Mouse (Mus musculus): ENCODE results near the gene Luc7l. TPM values are rescaled to one million over a fixed set of nuclear protein-coding genes. Genes with fewer than 3 reads are reported as not detected.
A peak's percentile ranks its signal among the peaks of the same experiment; 100 is the strongest.

The Luc7l gene
- polyA plus RNA-seq, 2 experiments = 101 to 126 TPM

GRCm38 (mm10) chr17:26232863-26233262, 19.8 kb upstream of the Luc7l start:
- Histone ChIP-seq H3K9ac (ENCODE audit: low read depth, low read length, severe bottlenecking) (no peak overlapping the region), H3K4me1 (ENCODE audit: control insufficient read depth, insufficient read depth, low read length) (peaks cover 10% of the 10 kb centered on the region; the same call in 1 of the 2 replicates), H3K27ac (replicated peaks; ENCODE audit: low read depth, low read length) (no peak overlapping the region), H3K36me3 (ENCODE audit: control insufficient read depth, insufficient read depth, low read length) (no peaks in the 10 kb centered on the region), H3K4me3 (replicated peaks; ENCODE audit: low read length) (no peak overlapping the region), H3K4me2 (replicated peaks; ENCODE audit: low read depth, low read length, severe bottlenecking) (no peak overlapping the region), H3K9me3 (ENCODE audit: control insufficient read depth, low read length) (no peaks in the 10 kb centered on the region), H3K27me3 (ENCODE audit: control insufficient read depth, insufficient read depth, low read length) (no peaks in the 10 kb centered on the region)
- TF ChIP-seq POLR2A (IDR thresholded peaks at IDR 0.05; ENCODE audit: borderline replicate concordance, extremely low read depth, insufficient read depth, insufficient read length) = no peak
- DNase-seq (ENCODE audit: low spot score) (no peak), ATAC-seq (ENCODE audit: low FRiP score, low read depth) (no peak)
- WGBS = 72% methylated on average over 8 of the region's 8 CpGs

GRCm38 (mm10) chr17:26234386-26234785, 18.3 kb upstream of the Luc7l start:
- Histone ChIP-seq H3K27me3 (ENCODE audit: control insufficient read depth, insufficient read depth, low read length) (no peaks in the 10 kb centered on the region), H3K36me3 (ENCODE audit: control insufficient read depth, insufficient read depth, low read length) (no peaks in the 10 kb centered on the region), H3K9ac (ENCODE audit: low read depth, low read length, severe bottlenecking) (no peak overlapping the region), H3K4me2 (replicated peaks; ENCODE audit: low read depth, low read length, severe bottlenecking) (no peak overlapping the region), H3K4me1 (ENCODE audit: control insufficient read depth, insufficient read depth, low read length) (peaks cover 10% of the 10 kb centered on the region; the same call in 1 of the 2 replicates), H3K4me3 (replicated peaks; ENCODE audit: low read length) (no peak overlapping the region), H3K27ac (replicated peaks; ENCODE audit: low read depth, low read length) (no peak overlapping the region), H3K9me3 (ENCODE audit: control insufficient read depth, low read length) (no peaks in the 10 kb centered on the region)
- no peak for TF ChIP-seq POLR2A (IDR thresholded peaks at IDR 0.05; ENCODE audit: borderline replicate concordance, extremely low read depth, insufficient read depth, insufficient read length)
- 89% methylated on average over 8 of the region's 8 CpGs for WGBS
- no peak for ATAC-seq (ENCODE audit: low FRiP score, low read depth)
- no peak for DNase-seq (ENCODE audit: low spot score)

GRCm38 (mm10) chr17:26235077-26235815, 17.4 kb upstream of the Luc7l start:
- Histone ChIP-seq H3K36me3 (ENCODE audit: control insufficient read depth, insufficient read depth, low read length) (no peaks in the 10 kb centered on the region), H3K9me3 (ENCODE audit: control insufficient read depth, low read length) (no peaks in the 10 kb centered on the region), H3K4me3 (replicated peaks; ENCODE audit: low read length) (no peak overlapping the region), H3K27me3 (ENCODE audit: control insufficient read depth, insufficient read depth, low read length) (no peaks in the 10 kb centered on the region), H3K9ac (ENCODE audit: low read depth, low read length, severe bottlenecking) (no peak overlapping the region), H3K27ac (replicated peaks; ENCODE audit: low read depth, low read length) (peak overlapping the region; percentile 3; the same call in 1 of the 2 replicates), H3K4me1 (ENCODE audit: control insufficient read depth, insufficient read depth, low read length) (peaks cover 10% of the 10 kb centered on the region; the same call in 1 of the 2 replicates), H3K4me2 (replicated peaks; ENCODE audit: low read depth, low read length, severe bottlenecking) (no peak overlapping the region)
- TF ChIP-seq POLR2A (IDR thresholded peaks at IDR 0.05; ENCODE audit: borderline replicate concordance, extremely low read depth, insufficient read depth, insufficient read length) = no peak
- ATAC-seq (ENCODE audit: low FRiP score, low read depth) (peak; percentile 23; the same call in 1 of the 2 replicates), DNase-seq (ENCODE audit: low spot score) (no peak)
- 44% methylated on average over 13 of the region's 13 CpGs for WGBS

- Histone ChIP-seq H3K27me3 (ENCODE audit: control insufficient read depth, insufficient read depth, low read length) (no peaks in the 10 kb centered on the region), H3K9ac (ENCODE audit: low read depth, low read length, severe bottlenecking) (no peak overlapping the region), H3K4me1 (ENCODE audit: control insufficient read depth, insufficient read depth, low read length) (peaks cover 10% of the 10 kb centered on the region; the same call in 1 of the 2 replicates), H3K9me3 (ENCODE audit: control insufficient read depth, low read length) (no peaks in the 10 kb centered on the region), H3K36me3 (ENCODE audit: control insufficient read depth, insufficient read depth, low read length) (no peaks in the 10 kb centered on the region), H3K4me3 (replicated peaks; ENCODE audit: low read length) (no peak overlapping the region), H3K27ac (replicated peaks; ENCODE audit: low read depth, low read length) (no peak overlapping the region), H3K4me2 (replicated peaks; ENCODE audit: low read depth, low read length, severe bottlenecking) (no peak overlapping the region)
- ATAC-seq (ENCODE audit: low FRiP score, low read depth) (no peak), DNase-seq (ENCODE audit: low spot score) (no peak)
- WGBS = 68% methylated on average over 10 of the region's 10 CpGs
- TF ChIP-seq POLR2A (IDR thresholded peaks at IDR 0.05; ENCODE audit: borderline replicate concordance, extremely low read depth, insufficient read depth, insufficient read length) = no peak
Observed at GRCm38 (mm10) chr17:26237667-26238066, 15.0 kb upstream of the Luc7l start.

DNA sequence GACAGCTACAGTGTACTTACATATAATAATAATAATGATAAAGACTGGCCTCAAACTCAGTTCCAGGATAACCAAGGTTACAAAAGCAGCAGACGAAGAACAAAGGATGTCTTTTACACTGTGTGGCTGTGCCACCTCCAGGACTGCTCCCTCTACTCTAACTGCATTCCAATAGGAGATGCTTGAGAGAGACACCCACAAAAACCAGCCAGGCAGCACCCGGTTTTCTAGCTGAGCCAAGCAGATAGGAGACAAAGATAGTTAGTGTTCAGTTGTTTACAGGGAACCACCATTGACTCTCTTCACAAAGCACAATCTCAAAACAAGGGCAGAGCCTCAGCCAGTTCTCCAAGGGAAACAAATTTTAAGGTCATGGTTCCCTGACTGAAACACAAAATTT, 13.1 kb upstream of the Luc7l start:
- 80% methylated on average over 2 of the region's 2 CpGs for WGBS
- no peak for ATAC-seq (ENCODE audit: low FRiP score, low read depth)
- TF ChIP-seq POLR2A (IDR thresholded peaks at IDR 0.05; ENCODE audit: borderline replicate concordance, extremely low read depth, insufficient read depth, insufficient read length) = no peak

More for the DNA sequence above, 13.1 kb upstream of the Luc7l start:
- H3K4me2 ChIP-seq (replicated peaks; ENCODE audit: low read depth, low read length, severe bottlenecking) = no peak overlapping the region
- H3K36me3 ChIP-seq (ENCODE audit: control insufficient read depth, insufficient read depth, low read length) = no peaks in the 10 kb centered on the region
- H3K4me1 ChIP-seq (ENCODE audit: control insufficient read depth, insufficient read depth, low read length) = peaks cover 13% of the 10 kb centered on the region
- H3K4me3 ChIP-seq (replicated peaks; ENCODE audit: low read length) = no peak overlapping the region
- H3K9me3 ChIP-seq (ENCODE audit: control insufficient read depth, low read length) = no peaks in the 10 kb centered on the region
- DNase-seq (ENCODE audit: low spot score) = no peak
- H3K27ac ChIP-seq (replicated peaks; ENCODE audit: low read depth, low read length) = no peak overlapping the region
- no peak overlapping the region for H3K9ac ChIP-seq (ENCODE audit: low read depth, low read length, severe bottlenecking)
- H3K27me3 ChIP-seq (ENCODE audit: control insufficient read depth, insufficient read depth, low read length) = no peaks in the 10 kb centered on the region

Measured in limb, embryonic 14.5 days (tissue).